Mouse (Mus musculus) forebrain, embryonic 11.5 days (tissue): ENCODE measurements around the gene Stra6l. TPM values are rescaled to one million over a fixed set of nuclear protein-coding genes. Genes with fewer than 3 reads are reported as not detected.

Experiments used
- ATAC-seq: fragments of 200-750 bp; cut with Nextera tagmentation; replicated peaks from 2 replicates; pipeline ENCODE4 v1.8.0; 2017; ENCODE audit warnings: moderate TSS enrichment; ENCODE audit not compliant: low FRiP score
- DNase-seq: peaks from one replicate; pipeline ENCODE4 v3.0.0-alpha.2; 2017; ENCODE audit warnings: low spot score
- H3K27ac ChIP-seq: fragments of 300-500 bp; sonication (generic); 2 replicates; pipeline ENCODE4 v1.5.1; 2014; ENCODE audit warnings: low read depth, low read length
- H3K27me3 ChIP-seq: fragments of 300-500 bp; sonication (generic); 2 replicates; pipeline ENCODE4 v1.6.1; 2014; ENCODE audit warnings: mild to moderate bottlenecking, low read length, mixed read lengths; ENCODE audit not compliant: control insufficient read depth, insufficient read depth
- H3K36me3 ChIP-seq: fragments of 300-500 bp; sonication (generic); 2 replicates; pipeline ENCODE4 v1.6.1; 2014; ENCODE audit warnings: mild to moderate bottlenecking, low read length, moderate library complexity, mixed read lengths; ENCODE audit not compliant: control insufficient read depth, insufficient read depth
- H3K4me1 ChIP-seq: fragments of 300-500 bp; sonication (generic); replicated peaks from 2 replicates; pipeline ENCODE4 v1.6.1; 2014; ENCODE audit warnings: low read length, mixed read lengths; ENCODE audit not compliant: control insufficient read depth, insufficient read depth
- H3K4me2 ChIP-seq: fragments of 300-500 bp; sonication (generic); 2 replicates; pipeline ENCODE4 v1.6.1; 2014; ENCODE audit warnings: low read depth, mild to moderate bottlenecking, low read length, moderate library complexity, mixed read lengths; ENCODE audit not compliant: severe bottlenecking
- H3K4me3 ChIP-seq: fragments of 300-500 bp; sonication (generic); 2 replicates; pipeline ENCODE4 v1.5.1; 2014; ENCODE audit warnings: low read depth, low read length
- H3K9ac ChIP-seq: fragments of 300-500 bp; sonication (generic); 2 replicates; pipeline ENCODE4 v1.6.1; 2014; ENCODE audit warnings: low read length
- H3K9me3 ChIP-seq: fragments of 300-500 bp; sonication (generic); 2 replicates; pipeline ENCODE4 v1.6.1; 2016; ENCODE audit warnings: low read length, mixed read lengths; ENCODE audit not compliant: control insufficient read depth
- WGBS: fragments of 180-500 bp; shearing (Covaris S2); extraction: QIAGEN DNeasy Blood & Tissue Kit; methylation state at CpG from one replicate; pipeline ENCODE4 v1.1.7; 2014; 5-methylcytosine and 5-hydroxymethylcytosine counted together
- polyA plus RNA-seq: library from polyadenylated mRNA; unstranded; fragments of >200 nt; fragmentation: Nextera tagmentation; extraction: Ambion mirVana; gene quantifications from 2 replicates; pipeline ENCODE4 v1.2.1, GENCODE M21; 2014

Stra6l gene
- polyA plus RNA-seq, 1 experiment from 2014 or later: 0.56 TPM

DNA sequence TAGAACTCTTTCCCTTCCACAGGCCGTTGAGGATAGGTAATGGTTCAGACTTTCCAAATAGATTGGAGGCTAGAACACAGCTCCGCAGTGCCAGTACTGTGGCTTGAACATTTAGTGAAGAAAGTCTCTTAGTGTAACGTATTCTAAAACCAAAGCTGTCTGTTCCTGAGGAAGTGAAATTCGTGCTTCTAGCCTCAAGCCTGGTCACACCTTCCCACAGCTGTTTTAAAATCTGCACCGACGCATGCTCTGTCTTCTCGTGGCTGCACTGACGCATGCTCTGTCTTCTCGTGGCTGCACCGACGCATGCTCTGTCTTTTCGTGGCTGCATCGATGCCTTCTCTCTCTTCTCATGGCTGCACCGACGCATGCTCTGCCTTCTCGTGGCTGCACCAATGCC lies 34.8 kb downstream of the Stra6l start:
- Histone ChIP-seq H3K27ac (no peak overlapping the region), H3K27me3 (no peaks in the 10 kb centered on the region)
- 94% methylated on average over 16 of the region's 16 CpGs for WGBS

GRCm38 (mm10) chr4:45889487-45889886 lies 41.0 kb downstream of the Stra6l start:
- ATAC-seq (no peak), DNase-seq (no peak)
- Histone ChIP-seq H3K4me1 (peaks cover 5% of the 10 kb centered on the region; the same call in 1 of the 2 replicates), H3K4me3 (no peak overlapping the region), H3K27me3 (no peaks in the 10 kb centered on the region), H3K4me2 (no peak overlapping the region), H3K9me3 (no peaks in the 10 kb centered on the region), H3K36me3 (no peaks in the 10 kb centered on the region), H3K9ac (no peak overlapping the region), H3K27ac (no peak overlapping the region)
- WGBS: 58% methylated on average over 6 of the region's 6 CpGs

More for the DNA sequence above, 34.8 kb downstream of the Stra6l start:
- H3K4me1 ChIP-seq: no peaks in the 10 kb centered on the region
- H3K9me3 ChIP-seq: no peaks in the 10 kb centered on the region
- ATAC-seq: no peak
- H3K4me2 ChIP-seq: no peak overlapping the region
- H3K9ac ChIP-seq: no peak overlapping the region
- no peaks in the 10 kb centered on the region for H3K36me3 ChIP-seq
- no peak overlapping the region for H3K4me3 ChIP-seq
- no peak for DNase-seq

DNA sequence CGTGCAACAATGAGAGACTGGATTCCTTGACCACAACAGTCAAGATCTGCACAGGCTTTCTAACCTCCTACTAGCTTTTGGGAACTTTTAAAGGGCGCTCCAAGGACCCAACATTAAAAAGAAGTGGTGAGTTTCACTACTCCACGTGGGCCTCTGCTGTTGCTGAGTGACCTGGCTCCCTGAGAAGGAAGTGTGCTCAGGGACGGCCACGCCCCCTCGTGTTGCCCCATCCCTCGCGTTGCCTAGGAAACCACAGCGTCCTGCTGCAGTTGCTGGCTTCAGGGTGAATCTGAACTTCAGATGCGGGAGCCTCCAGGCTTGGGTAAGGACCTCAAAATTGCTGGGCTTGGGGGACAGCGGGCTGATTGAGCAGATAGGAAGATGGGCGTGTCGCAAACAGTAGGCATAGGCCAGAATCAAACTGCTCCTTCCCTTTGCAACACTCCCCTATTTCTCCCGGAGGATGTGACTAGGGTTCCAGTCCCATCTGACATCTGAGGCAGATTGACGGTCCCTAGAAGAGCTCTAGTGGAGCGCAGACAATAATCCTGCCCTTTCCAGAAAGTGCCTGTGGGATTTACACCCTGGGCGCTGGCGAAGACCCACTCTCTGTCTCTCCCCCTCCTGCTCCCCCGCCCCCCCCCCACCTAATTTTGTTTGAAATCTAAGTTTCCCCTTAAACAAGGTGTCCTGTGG lies 41.8 kb downstream of the Stra6l start, which contains the start of gene Ccdc180:
Gene Ccdc180 (plus strand): TSS at position 238 of the 696 bp plus-strand sequence.
- Histone ChIP-seq H3K27me3 (no peaks in the 10 kb centered on the region), H3K4me3 (0 out of 2 replicates have a peak within 1 kb of the TSS, but pooled peaks have one; percentile 10), H3K4me1 (peaks cover 5% of the 10 kb centered on the region; the same call in 1 of the 2 replicates), H3K9me3 (no peaks in the 10 kb centered on the region), H3K27ac (no peak within 1 kb of the TSS), H3K9ac (no peak within 1 kb of the TSS), H3K4me2 (peak within 1 kb of the TSS; percentile 35; the same call in 1 of the 2 replicates), H3K36me3 (no peaks in the 10 kb centered on the region)
- DNase-seq: peak; percentile 88
- peak; percentile 64; the same call in 1 of the 2 replicates for ATAC-seq
- 14% methylated on average over 19 of the region's 19 CpGs for WGBS

DNA sequence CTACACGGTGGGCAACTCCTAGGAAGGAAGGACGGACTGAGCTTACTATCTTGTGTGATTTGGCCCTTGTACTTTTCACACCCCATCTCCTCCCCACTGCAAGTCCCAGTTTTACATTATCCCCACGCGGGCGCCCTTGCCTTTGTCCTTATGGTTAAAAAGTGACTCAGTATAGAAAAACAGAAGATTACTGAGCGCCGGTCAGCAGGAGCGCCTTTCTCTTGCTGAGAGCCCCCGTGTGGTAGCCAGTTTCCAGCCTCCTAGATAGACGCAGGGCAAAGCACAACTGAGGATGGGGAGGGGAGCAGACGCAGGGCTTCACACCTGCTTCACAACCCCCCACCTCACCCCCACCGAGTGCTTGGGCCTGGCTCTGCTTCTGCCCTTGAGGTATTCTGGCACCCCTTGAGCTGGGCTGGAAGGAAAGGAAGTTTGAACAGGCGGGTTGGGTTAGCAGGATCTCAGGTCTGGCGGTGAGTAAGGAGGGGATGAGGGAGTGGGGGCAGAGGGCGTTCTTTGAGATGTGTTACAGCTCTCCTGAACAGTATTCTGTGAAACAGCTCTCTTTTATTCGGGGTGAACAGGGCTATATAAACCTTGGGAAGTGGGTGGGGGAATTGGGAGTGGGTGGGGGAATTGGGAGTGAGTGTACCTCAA lies 48.1 kb downstream of the Stra6l start:
- ATAC-seq (no peak), DNase-seq (no peak)
- no peaks in the 10 kb centered on the region; the same call in 1 of the 2 replicates for H3K4me1 ChIP-seq
- no peak overlapping the region for H3K4me2 ChIP-seq
- WGBS: 17% methylated on average over 16 of the region's 16 CpGs
- no peaks in the 10 kb centered on the region for H3K27me3 ChIP-seq
- no peaks in the 10 kb centered on the region for H3K36me3 ChIP-seq
- H3K27ac ChIP-seq: no peak overlapping the region
- no peaks in the 10 kb centered on the region for H3K9me3 ChIP-seq
- H3K4me3 ChIP-seq: no peak overlapping the region
- H3K9ac ChIP-seq: no peak overlapping the region

DNA sequence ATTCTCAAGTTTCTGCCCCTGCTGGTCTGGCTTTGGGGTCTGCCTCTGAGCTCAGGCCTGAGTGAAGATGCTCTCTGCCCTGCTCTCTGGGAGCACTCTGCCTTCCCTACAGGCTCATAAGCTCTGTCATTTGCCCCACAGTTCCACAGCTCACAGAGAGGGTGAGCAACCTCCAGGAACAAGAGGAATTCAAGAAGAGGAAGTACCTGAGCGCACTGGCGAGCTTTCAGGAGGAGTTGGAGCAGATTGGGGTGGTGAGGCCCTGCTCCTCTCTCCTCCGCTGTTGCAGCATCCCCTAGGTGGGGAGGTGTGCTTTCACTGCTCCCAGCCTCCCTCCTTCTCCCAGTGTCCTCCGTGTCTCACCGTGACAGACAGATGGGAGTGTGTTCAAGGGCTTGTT lies 49.9 kb downstream of the Stra6l start:
- no peaks in the 10 kb centered on the region for H3K27me3 ChIP-seq
- H3K27ac ChIP-seq: no peak overlapping the region
- H3K4me3 ChIP-seq: no peak overlapping the region
- H3K4me1 ChIP-seq: no peaks in the 10 kb centered on the region; the same call in 1 of the 2 replicates
- no peak for DNase-seq
- H3K9me3 ChIP-seq: no peaks in the 10 kb centered on the region
- no peak overlapping the region for H3K4me2 ChIP-seq
- ATAC-seq: no peak
- no peak overlapping the region for H3K9ac ChIP-seq
- H3K36me3 ChIP-seq: no peaks in the 10 kb centered on the region
- 48% methylated on average over 5 of the region's 5 CpGs for WGBS

- Histone ChIP-seq H3K4me1 (no peaks in the 10 kb centered on the region), H3K27me3 (no peaks in the 10 kb centered on the region), H3K36me3 (no peaks in the 10 kb centered on the region), H3K4me2 (no peak overlapping the region), H3K9me3 (no peaks in the 10 kb centered on the region), H3K4me3 (no peak overlapping the region), H3K27ac (no peak overlapping the region), H3K9ac (no peak overlapping the region)
- WGBS: 95% methylated on average over 13 of the region's 13 CpGs
- ATAC-seq: no peak
- DNase-seq: no peak
Measured at GRCm38 (mm10) chr4:45909256-45909655, 60.8 kb downstream of the Stra6l start.

GRCm38 (mm10) chr4:45909924-45910323 lies 61.5 kb downstream of the Stra6l start:
- Histone ChIP-seq H3K4me2 (no peak overlapping the region), H3K36me3 (no peaks in the 10 kb centered on the region), H3K9me3 (no peaks in the 10 kb centered on the region), H3K4me1 (no peaks in the 10 kb centered on the region), H3K4me3 (no peak overlapping the region), H3K27me3 (no peaks in the 10 kb centered on the region), H3K9ac (no peak overlapping the region), H3K27ac (no peak overlapping the region)
- ATAC-seq: no peak
- no peak for DNase-seq
- 81% methylated on average over 4 of the region's 4 CpGs for WGBS

DNA sequence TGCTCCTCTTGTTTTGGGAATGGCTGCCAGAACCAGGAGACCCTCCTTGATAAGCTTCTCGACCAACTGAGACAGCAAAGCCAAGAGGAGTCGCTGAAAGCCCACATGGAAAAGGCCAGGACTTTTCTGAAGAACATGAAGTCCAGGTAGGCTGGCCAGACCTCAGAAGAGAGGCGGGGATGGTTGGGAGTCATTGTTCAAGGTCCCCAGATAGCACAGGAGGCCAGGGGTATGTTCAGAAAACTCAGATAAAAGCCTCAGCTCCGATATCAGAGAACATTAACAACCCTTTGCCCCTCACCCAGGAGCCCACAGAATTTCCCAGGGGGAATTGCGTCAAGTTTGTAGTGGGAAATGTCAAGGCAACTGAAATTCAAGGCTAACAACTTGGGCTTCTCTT lies 62.8 kb downstream of the Stra6l start:
- Histone ChIP-seq H3K4me1 (no peaks in the 10 kb centered on the region), H3K27ac (no peak overlapping the region), H3K9ac (no peak overlapping the region), H3K27me3 (no peaks in the 10 kb centered on the region), H3K36me3 (no peaks in the 10 kb centered on the region), H3K9me3 (no peaks in the 10 kb centered on the region), H3K4me2 (no peak overlapping the region), H3K4me3 (no peak overlapping the region)
- 83% methylated on average over 5 of the region's 5 CpGs for WGBS
- no peak for ATAC-seq
- no peak for DNase-seq
